Mouse (Mus musculus): ENCODE measurements around the gene Ufc1.

GRCm38 (mm10) chr1:171287136-171288081 is 7.4 kb downstream of the Ufc1 start, which contains the start of gene Usp21:
- TF ChIP-seq HCFC1 (IDR thresholded peaks at IDR 0.05; ENCODE audit: low read depth, low read length) (peak; percentile 88), CTCF (conservative IDR thresholded peaks at IDR 0.05 in 1 of 2, IDR thresholded peaks at IDR 0.05 in 1 of 2; ENCODE audit: low read depth in 2 of 2, low read length in 2 of 2) (no peak)
